In genomic region chr14:76749178-76749577, GRCm38 (mm10) we compare ENCODE assay signal across 20 mouse cellular contexts.
DNase-seq lines count a peak whose midpoint lies in the region; ATAC-seq and TF ChIP-seq lines count a peak whose summit lies in the region.
"Had no signal": no experiment of that assay in that cellular context is flagged by ENCODE, and none has a peak within 500 bp of the region (broad histone marks: within the 10 kb centered on the region; RNA-seq: fewer than 3 reads in every experiment).

No protein-coding gene starts in this region.

- H3K27me3 ChIP-seq in lung, postnatal 0 days (replicated peaks; ENCODE audit: insufficient read depth, low read length), result no peaks in the 10 kb centered on the region
- H3K27me3 ChIP-seq: CH12.LX; hindbrain, embryonic 15.5 days; limb, embryonic 13.5 days; midbrain, embryonic 15.5 days; neural tube, embryonic 13.5 days had no signal

- DNase-seq in layer of hippocampus, postnatal 10 days (ENCODE audit: low spot score in 2 of 2), result peak; percentile 60 to 66
- no peak for DNase-seq in layer of hippocampus, adult 9-10 months (ENCODE audit: low spot score)
- DNase-seq in cerebellum, adult 18-20 months, result peak; percentile 80 to 81
- DNase-seq in cerebellum, adult 9-11 months, result peak; percentile 92
- DNase-seq in gastrocnemius, postnatal 36 days, result peak; percentile 46 to 56
- no peak for DNase-seq in spleen, postnatal 14 days (ENCODE audit: low spot score in 2 of 2)
- no peak for DNase-seq in lung, postnatal 0 days (ENCODE audit: low spot score)
- DNase-seq: heart, adult 11 months; kidney, adult 18-20 months; kidney, postnatal 4 days; lung, adult 18-20 months; right cerebral cortex, adult 18-20 months; thymus, adult 2 months had no signal

- 80% methylated on average over 7 of the region's 7 CpGs for WGBS in lung, postnatal 0 days

- no peaks in the 10 kb centered on the region; the same call in 1 of the 2 replicates for H3K4me1 ChIP-seq in lung, postnatal 0 days (ENCODE audit: insufficient read depth, low read depth, low read length)
- H3K4me1 ChIP-seq: hindbrain, embryonic 15.5 days; midbrain, embryonic 15.5 days had no signal

- no peaks in the 10 kb centered on the region for H3K36me3 ChIP-seq in lung, postnatal 0 days (ENCODE audit: insufficient read depth, low read length)
- H3K36me3 ChIP-seq: hindbrain, embryonic 15.5 days; limb, embryonic 13.5 days; midbrain, embryonic 15.5 days; neural tube, embryonic 13.5 days had no signal

- H3K9ac ChIP-seq in lung, postnatal 0 days (replicated peaks; ENCODE audit: low read depth), result no peak overlapping the region
- H3K9ac ChIP-seq: hindbrain, embryonic 15.5 days; limb, embryonic 13.5 days; midbrain, embryonic 15.5 days; neural tube, embryonic 13.5 days had no signal

- ATAC-seq in lung, postnatal 0 days, result no peak
- ATAC-seq: activated CD4-positive, CD25-positive, alpha-beta regulatory T cell, adult 4 months; midbrain, embryonic 15.5 days had no signal

- H3K4me2 ChIP-seq in lung, postnatal 0 days (replicated peaks; ENCODE audit: low read depth, low read length), result no peak overlapping the region
- H3K4me2 ChIP-seq: hindbrain, embryonic 15.5 days; limb, embryonic 13.5 days; midbrain, embryonic 15.5 days; neural tube, embryonic 13.5 days had no signal

- no peak for TF ChIP-seq EP300 in lung, postnatal 0 days (IDR thresholded peaks at IDR 0.05)

- TF ChIP-seq CTCF in lung, postnatal 0 days (IDR thresholded peaks at IDR 0.05), result no peak

- no peak overlapping the region for H3K27ac ChIP-seq in lung, postnatal 0 days (ENCODE audit: low read length)
- H3K27ac ChIP-seq: hindbrain, embryonic 15.5 days; limb, embryonic 13.5 days; macrophage; midbrain, embryonic 15.5 days; neural tube, embryonic 13.5 days had no signal

- no peak overlapping the region for H3K4me3 ChIP-seq in lung, postnatal 0 days (ENCODE audit: low read depth, low read length)
- H3K4me3 ChIP-seq: hindbrain, embryonic 15.5 days; limb, embryonic 13.5 days; midbrain, embryonic 15.5 days; neural tube, embryonic 13.5 days had no signal

- H3K9me3 ChIP-seq in lung, postnatal 0 days (ENCODE audit: low read length), result no peaks in the 10 kb centered on the region
- H3K9me3 ChIP-seq: hindbrain, embryonic 15.5 days; limb, embryonic 13.5 days; midbrain, embryonic 15.5 days; neural tube, embryonic 13.5 days had no signal

- intact Hi-C loops in gastrocnemius, postnatal 36 days (cut with DNase I), result loop anchor here (10.0 kb wide), 1 partner anchor 244 kb away; no protein-coding TSS in a partner anchor

Comparison
In these comparisons a context has a peak if more than half of its experiments do, and no peak if none do; other contexts are left out.
1. DNase-seq: peak in layer of hippocampus, postnatal 10 days (2 of 2), cerebellum, adult 18-20 months (2 of 2), cerebellum, adult 9-11 months (single experiment) and gastrocnemius, postnatal 36 days (2 of 2); none in layer of hippocampus, adult 9-10 months (single experiment), spleen, postnatal 14 days (0 of 2) and lung, postnatal 0 days (single experiment).